Mouse (Mus musculus): ENCODE measurements around the gene A330070K13Rik.

A330070K13Rik gene

GRCm38 (mm10) chr5:130384222-130384912 is at the start of gene A330070K13Rik:
Gene A330070K13Rik (minus strand): TSS chr5:130384631.
- peak; percentile 73 for DNase-seq

DNA sequence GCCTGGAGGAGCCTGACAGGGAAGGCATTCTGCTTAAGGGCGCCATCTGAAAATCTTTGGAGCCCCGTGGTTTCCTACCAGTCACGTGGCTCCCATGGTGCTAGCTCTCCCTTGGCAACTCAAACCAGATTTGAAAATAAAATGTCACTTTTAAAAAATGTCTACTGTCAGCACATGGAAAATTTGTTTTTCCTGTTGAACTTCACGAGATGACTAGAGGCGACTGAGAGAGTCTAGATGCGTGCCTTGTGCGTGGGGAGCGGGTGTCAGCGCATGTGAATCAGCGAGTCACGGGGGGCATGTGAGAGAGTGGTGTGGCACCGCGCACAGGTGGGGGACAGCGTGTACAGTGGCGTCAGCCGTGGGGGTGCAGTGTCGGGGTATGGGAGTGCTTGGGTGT is 27.1 kb upstream of the A330070K13Rik start:
- no peak for DNase-seq

GRCm38 (mm10) chr5:130409706-130410105 is 25.3 kb upstream of the A330070K13Rik start:
- peak; percentile 62 for DNase-seq

- DNase-seq, result peak; percentile 73
Observed at GRCm38 (mm10) chr5:130405201-130405600, 20.8 kb upstream of the A330070K13Rik start.

GRCm38 (mm10) chr5:130400136-130400917 is 15.9 kb upstream of the A330070K13Rik start:
- peak; percentile 99 for DNase-seq

GRCm38 (mm10) chr5:130395142-130395541 is 10.7 kb upstream of the A330070K13Rik start:
- peak; percentile 52 for DNase-seq

DNA sequence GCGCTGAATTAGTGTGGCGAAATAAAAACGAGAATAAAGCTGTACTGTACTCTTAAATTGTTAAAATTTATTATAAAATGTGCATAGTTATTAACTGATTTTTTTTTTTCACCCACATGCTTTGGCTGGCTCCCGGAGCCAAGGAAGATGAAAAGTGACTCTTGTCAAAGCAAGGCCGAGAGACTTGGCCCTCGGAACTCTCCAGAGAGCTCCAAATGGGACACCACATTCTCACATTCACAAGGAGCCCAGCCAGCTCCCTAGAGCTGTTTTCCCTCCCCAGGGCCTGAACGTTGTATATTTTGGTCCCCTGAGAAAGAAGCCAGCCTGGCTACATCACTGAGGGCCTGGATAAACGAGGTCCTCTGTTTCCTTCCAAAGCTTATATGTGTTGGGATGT is 10.0 kb upstream of the A330070K13Rik start:
- peak; percentile 43 for DNase-seq

DNA sequence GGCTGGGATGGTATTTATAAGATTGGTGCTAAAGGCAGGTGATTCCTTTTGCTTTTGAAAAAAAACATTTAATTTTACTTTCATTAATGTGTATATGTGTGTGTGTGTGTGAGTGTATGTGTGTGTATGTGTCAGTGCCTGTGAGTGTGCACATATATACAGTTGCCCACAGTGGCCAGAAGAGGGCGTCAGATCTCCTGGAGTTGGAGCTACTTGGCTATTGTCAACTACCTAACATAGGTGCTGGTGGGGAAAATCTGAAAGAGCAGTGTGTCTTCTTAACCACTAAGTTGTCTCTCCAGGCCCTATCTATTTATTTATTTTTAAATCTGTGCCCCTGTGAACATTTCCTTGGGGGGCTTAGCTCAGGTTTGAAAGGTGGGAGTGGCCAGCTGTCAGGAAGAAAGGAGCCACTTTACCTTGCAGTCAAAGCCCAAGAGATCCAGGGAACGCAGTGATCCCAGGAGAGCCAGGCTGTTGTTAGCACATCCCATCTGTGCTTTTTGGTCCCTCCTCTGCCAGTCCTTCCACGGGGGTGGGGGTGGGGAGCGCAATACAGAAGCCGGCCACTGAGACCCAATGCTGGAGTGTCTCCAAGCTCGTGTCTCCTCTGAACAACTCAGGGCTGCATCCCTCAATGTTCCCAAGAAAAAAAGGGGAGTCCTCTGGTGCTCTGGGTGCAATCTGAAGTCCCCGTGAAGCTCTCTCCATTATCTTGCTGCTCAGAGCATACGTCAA is 9.4 kb upstream of the A330070K13Rik start:
- DNase-seq, result peak; percentile 56

- DNase-seq, result peak; percentile 42
Observed at GRCm38 (mm10) chr5:130386418-130386817, 2.0 kb upstream of the A330070K13Rik start.

- no peak for DNase-seq
Observed at GRCm38 (mm10) chr5:130375411-130375810, 9.0 kb downstream of the A330070K13Rik start.

- peak; percentile 95 for DNase-seq
Observed at GRCm38 (mm10) chr5:130369237-130369636, 15.2 kb downstream of the A330070K13Rik start, which contains the start of gene Caln1. Gene Caln1 (plus strand): TSS chr5:130369455.

DNA sequence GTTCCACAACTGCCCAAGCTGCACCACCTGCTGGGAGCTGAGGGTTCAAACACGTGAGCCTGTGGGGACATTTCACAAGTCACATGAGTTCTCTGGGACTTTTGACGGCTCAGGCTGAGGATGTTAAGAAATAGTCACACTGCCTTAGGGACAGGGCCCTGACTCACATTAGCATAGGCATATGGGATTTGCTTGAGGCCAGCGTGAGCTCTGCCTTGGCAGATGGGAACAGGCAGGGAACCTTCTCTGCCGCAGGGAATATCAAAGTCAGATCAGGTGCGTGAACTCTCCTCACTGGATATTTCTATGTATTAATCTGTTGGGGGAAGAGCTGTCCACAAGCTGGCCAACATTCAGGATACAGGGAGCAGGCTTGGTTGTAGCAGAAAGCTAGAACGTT is 16.2 kb downstream of the A330070K13Rik start:
- DNase-seq, result peak; percentile 92

DNA sequence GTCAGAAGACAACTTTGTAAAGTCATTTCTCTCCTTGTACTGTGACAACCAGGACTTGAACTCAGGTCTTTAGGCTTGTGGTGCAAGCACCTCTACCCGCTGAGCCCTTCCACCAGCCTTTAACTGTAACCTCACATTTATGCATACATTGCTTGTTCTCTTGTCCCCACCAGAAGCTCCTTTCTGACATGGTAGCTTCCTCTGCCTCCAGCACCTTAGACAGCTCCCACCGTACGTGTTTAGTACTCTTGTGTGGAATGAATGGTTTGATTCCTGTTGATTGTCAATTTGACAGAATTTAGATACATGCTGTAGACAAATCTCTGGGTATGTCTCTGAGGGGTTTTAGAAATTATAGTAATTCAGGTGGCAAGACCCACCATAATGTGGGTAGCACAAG is 20.7 kb downstream of the A330070K13Rik start:
- DNase-seq, result no peak

- DNase-seq, result no peak
Observed at GRCm38 (mm10) chr5:130363111-130363510, 21.3 kb downstream of the A330070K13Rik start.

DNA sequence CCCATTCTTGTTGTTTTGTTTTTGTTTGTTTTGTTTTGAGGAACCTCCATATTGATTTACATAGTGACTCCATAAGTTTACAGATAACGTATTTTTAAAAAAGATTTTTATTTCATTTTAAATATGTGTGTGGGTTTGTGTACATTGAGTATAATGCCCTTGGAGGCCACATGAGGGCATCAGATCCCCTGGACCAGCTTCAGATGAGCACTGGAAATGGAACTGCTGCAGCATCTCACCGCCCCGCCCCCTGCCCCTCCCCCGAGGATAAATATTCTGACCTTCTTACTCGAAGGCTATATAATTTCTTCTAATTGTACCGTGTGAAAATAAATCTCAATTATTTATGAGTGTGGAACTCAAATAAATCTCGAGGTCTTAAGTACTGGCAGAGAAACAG is 29.2 kb downstream of the A330070K13Rik start:
- DNase-seq, result no peak

- no peak for DNase-seq
Observed at GRCm38 (mm10) chr5:130345871-130346270, 38.6 kb downstream of the A330070K13Rik start.

DNA sequence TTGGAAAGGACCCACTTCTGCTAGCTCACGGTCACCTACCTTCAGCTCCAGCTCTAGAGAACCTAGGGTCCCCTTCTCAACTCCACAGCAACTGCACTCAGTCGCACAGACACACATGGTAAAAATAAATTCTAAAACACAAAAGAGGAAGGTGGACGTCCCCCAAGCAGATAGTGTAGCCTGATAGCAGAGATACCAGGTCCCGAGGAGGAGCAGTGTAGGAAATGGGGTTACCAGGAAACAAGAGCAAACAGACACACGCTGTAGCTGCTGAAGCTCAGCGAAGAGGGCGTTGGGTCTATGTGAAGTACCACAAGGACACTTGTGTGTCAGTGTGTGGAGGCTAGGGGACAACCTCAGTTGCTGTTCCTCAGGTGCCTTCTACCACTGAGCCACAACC is 39.4 kb downstream of the A330070K13Rik start:
- no peak for DNase-seq

DNA sequence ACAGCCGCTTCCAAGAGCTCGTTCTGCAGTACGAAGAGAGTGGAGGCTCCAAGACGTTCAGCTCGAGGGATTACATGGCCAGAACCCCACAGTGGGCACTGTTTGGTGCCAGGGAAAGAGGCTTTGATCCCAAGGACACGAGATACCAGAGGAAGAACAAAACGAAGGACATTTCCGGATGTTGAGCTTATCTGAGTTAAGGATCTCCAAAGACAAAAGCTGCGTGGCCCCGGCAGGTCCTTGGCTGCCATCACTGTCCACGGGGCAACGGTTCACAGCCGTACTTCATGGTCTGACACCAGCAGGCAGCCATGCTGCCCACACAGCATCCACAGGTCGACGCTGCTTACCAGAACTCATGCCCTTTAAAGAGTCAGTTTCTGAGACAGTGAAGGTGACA is 43.8 kb downstream of the A330070K13Rik start:
- no peak for DNase-seq

- DNase-seq, result no peak
Observed at GRCm38 (mm10) chr5:130335462-130335861, 49.0 kb downstream of the A330070K13Rik start.

GRCm38 (mm10) chr5:130333971-130334370 is 50.5 kb downstream of the A330070K13Rik start:
- peak; percentile 53 for DNase-seq

DNA sequence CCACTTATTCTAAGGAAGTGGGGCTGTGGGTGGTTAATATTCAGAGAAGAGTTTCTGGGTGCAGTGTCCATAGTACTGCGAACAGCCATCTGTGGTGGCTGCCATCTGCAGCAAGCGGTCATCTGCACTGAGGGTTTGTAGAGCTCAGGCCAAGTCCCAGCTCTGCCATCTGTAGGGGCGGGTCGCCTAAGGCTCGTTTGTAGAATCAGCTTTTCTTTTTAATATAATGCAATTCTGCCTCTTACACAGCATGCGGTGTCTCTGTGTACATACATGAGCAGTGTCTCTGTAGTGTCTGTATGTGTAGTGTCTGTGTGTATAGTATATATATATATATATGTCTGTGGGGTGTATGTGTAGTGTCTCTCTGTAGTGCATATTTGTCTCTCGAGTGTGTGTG is 50.9 kb downstream of the A330070K13Rik start:
- DNase-seq, result peak; percentile 80

- DNase-seq, result no peak
Observed at GRCm38 (mm10) chr5:130331206-130331605, 53.2 kb downstream of the A330070K13Rik start.

DNA sequence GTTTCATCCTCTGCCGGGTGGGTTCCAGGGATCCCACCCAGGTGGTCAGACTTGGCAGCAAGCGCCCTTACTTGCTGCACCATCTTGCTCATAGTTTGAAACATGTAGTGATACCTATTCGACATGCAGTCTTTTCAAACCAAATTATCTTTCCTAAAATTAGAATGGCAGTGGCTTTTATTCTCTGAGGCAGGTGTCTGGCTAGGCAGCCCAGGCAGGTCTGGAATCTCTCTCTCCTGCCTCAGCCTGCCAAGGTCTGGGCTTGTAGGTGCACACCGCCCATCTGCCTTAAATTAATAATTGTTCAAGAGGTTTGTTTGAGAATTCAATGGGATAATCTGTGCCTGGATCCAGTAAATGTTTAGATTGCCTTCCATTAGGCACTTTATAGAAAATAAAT is 53.6 kb downstream of the A330070K13Rik start:
- DNase-seq, result peak; percentile 64

All from cerebellum, adult 9-11 months (tissue).